Mouse (Mus musculus) layer of hippocampus, postnatal 25 days (tissue): Measurements from ENCODE around the gene Cradd. TPM values are rescaled to one million over a fixed set of nuclear protein-coding genes. Genes with fewer than 3 reads are reported as not detected.

Source experiments
- DNase-seq, 2 experiments: peaks; one replicate each; pipeline ENCODE4 v3.0.0; 2022; ENCODE audit warnings: mixed read lengths in 2 of 2, low spot score in 1 of 2; ENCODE audit errors: extremely low spot score in 1 of 2
- total RNA-seq, 2 experiments: library from RNA; stranded (reverse); gene quantifications; 2 replicates each; pipeline ENCODE4 v1.2.3; 2021

The Cradd gene
- total RNA-seq, 2 experiments from 2014 or later = 5.9 to 6.4 TPM

DNA sequence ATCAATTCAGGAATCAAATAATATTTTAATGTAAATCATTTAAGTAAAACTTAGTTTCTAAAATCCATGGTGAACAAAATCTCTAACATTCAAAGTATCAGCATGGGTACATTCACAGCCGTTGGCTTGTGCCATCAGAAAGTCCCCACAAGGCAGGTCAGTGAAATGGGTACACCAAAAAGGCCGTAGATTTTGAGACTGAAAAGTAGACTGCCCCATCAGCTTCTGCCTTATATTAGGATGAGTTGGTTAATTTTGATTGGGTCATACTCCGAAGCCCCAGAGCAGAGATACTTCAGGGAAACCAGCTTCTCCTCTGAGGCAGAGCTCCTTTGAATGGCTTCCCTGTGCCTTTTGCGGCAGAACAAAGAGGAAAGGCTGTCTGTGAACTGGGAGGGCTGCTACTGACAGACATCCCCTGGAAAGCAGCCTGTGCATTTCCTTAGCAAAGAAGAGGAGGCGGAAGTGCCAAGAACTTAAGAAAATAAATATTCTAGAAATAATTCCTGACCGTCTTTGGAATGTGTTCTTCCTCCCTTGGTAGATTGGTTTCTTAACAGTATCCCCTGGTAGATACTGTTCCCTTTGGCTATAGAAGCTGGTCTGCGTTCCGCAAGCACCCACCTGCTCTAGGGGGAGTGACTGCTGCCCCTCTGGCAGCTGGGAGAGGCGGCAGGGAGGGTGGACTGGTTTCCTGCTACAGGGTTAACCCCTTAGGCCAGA lies 178.6 kb downstream of the Cradd start:
- DNase-seq = no peak

DNA sequence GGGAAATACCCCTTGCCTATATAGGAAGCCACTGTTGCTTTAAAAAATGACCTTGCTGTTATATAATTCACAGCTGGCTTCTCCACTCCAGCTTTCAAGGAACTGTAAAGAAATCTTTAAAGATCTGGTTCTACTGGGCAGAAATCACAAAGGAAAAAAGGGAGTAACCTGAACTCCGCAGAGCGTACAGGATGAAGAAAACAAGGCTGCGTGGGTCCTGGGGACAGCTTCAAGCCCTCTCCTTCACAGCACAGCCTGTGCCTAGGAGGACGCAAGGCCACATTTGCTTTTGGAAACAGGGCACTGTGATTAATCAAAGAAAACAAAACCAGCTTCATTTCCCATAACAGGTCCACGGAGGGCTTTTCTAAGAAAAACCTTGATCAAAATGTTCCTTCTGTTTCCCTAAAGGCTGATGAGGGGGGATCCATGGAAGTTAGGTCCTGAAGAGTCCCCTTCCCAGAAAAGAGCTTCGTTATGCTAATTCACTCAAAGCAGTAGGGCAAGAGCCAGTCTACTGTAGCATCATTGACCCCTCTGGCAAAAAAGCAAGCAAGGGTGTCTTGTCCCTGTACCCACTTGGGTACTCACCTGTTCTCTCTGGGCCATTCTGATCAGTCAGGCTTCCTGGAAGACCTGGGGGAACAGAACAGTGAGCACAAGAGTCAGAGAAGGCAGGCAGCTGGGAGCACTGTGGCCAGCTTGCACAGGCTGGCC lies 179.4 kb downstream of the Cradd start:
- no peak for DNase-seq

DNA sequence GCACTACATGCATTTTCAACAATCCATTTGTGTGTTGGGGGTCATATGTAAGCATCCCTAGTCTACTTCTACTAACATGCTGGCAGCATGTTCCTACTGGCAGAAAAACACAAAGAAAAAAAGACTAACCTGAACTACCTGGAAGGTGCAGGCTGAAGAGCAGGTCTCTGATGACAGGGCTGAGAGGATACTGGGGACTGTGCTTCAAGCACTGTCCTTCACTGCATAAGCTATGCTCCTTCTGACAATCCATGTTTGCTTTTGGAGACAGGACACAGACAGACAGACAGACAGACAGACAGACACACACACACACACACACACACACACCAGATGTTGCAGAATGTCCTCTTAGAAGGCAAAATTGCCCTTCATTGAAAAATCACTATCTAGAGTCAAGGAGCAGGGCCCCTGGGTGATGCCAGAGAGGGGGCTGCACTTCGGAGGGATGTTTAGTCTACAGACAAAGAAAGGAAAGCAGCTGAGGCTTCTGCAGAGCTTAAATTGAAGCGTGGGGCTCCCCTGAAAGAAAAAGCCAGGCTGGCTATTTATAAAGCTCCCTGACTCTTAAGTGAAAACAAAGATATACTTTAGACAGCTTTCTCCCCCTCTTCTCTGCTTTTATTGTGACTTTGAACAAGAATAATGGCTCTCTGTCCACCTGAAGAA lies 180.4 kb downstream of the Cradd start:
- DNase-seq = no peak

DNA sequence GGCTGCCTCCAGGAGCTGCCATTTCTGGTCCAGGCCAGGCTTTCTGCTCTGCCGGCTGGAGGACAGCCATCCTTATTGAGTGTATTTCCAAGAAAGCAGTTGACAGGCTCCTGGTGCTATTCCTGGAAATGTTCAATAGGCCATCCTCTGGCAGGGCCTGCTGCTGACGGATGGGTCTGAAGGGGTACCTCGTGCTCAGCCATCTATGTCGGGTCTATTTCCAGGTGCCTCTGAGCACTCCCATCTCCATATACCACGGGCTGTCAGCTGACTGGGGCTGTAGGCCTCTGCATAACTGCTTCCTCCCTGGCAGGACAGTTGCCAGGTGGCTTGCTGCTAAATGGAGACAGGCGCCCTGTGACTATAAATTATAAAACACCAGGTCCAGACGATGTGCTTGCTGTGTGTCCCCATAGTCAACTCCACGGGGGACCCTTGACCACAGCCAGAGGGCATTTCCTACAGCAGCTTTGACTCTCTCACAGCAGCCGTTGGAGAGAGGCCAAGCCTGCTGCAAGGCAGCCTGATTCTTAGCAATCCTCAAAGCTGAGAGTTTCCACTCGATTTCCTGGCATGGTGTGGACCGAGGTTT lies 181.0 kb downstream of the Cradd start:
- DNase-seq = peak; percentile 28 to 36

DNA sequence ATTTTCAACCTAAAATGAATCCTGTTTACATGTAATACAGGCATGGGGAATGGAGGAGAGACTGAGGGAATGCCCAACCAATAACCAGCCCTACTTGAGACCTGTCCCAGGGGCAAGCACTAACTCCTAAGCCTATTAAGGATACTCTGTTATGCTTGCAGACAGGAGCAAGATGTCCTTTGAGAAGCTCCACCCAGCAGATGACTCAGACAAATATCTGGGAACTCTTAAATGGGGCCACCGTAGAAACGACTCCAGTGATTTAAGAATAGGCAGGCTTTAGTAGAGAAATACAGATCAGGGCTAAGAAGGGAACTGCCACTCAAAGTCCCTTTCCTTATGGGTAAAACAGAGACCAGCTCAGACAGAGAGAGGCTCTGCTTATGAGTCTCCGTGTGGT lies 182.9 kb downstream of the Cradd start:
- no peak for DNase-seq

DNA sequence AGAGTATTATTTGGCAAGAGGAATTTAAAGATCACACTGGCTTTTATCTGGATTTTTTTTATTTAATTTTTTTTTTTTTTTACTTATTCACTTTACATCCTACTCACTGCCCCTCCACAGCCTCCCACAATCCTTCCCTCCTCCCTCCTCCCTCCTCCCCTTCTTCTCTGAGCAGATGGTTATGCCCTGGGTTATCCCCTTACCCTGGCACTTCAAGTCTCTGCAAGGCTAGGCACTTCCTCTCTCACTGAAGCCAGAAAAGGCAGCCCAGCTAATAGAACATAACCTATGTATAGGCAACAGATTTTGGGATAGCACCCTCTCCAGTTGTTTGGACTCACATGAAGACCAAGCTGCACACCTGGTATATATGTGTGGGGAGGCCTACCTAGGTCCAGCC lies 183.7 kb downstream of the Cradd start:
- no peak for DNase-seq

DNA sequence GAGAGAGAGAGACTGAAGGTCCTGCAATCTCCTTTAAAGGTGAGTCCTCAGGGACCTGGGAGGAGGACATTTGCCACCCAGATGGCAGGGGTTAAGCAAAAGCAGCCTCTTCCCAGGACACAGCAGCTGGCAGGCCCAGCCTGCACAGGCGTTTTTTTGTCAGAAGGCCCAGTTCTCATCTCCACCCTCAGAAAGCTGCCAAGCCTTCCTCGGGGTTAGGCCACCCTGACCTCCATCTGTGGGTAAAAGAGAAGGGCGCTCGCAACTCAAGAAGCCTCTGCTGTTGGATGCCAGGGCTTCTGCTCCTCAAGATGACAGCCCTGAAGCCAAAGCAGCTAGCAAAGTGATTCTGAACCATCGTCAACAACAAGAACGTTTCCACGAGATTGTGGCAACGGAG lies 184.3 kb downstream of the Cradd start:
- no peak for DNase-seq

DNA sequence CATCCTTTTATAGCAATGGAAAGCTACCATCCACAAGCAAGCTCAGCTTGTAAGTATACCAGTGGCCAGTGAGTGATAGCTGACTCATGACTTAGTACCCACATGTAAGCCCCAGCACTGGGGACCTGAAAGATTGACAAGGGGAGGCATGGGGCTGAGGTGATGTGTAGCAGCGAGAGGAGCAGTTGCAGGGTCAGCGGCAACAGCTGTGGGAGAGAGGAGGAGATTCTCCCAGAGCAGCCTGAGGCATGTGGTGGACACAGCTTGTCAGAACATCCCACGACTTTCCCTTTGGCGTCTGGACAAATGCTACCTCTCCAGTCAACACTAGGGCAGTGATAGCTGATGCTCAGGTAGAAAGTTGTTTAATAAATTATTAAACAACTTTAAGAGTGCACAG lies 190.9 kb downstream of the Cradd start:
- no peak for DNase-seq

Other genes with a start within 250 kb of the Cradd start
- gene Socs2, start 93.0 kb upstream of the Cradd start, total RNA-seq = 10 to 100 TPM; 34.7 to 42.2 TPM
- gene Mrpl42, start 177.8 kb upstream of the Cradd start, total RNA-seq = 10 to 100 TPM; 77.2 to 77.9 TPM
- gene Ube2n, start 191.0 kb upstream of the Cradd start, total RNA-seq = 100 to 1,000 TPM; 186 to 197 TPM
- gene Nudt4, start 240.0 kb upstream of the Cradd start, total RNA-seq = 10 to 100 TPM; 84.4 to 90.5 TPM